Mouse (Mus musculus) right cerebral cortex, postnatal 10 days (tissue): ENCODE results near the gene Gas2l2.

Experiments
- DNase-seq, 2 experiments: peaks; one replicate each; pipeline ENCODE4 v3.0.0; 2021; ENCODE audit warnings: low spot score in 2 of 2

The Gas2l2 gene

DNA sequence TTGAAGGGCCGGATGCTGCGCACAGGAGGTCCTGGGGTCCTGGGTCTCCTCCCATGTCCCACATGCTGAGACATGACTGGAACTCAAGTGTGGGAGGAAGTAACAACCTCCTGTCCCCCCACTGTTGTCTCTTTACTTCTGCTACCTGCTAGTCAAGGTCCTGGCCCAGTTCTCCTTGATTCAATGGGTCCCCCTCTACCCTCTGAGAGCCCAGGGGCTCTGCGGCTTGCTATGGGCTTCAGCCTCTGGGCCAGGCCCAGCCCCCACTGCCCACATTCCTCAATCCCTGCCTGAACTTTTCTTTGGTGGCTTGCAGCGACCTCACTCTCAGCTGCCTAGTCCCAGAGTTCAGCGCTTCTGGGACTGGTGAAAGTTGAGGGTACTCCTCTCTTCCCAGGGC, at the start of gene Gas2l2:
Gene Gas2l2 (minus strand): TSS at position 101 of the 400 bp plus-strand sequence.
- DNase-seq, result no peak

DNA sequence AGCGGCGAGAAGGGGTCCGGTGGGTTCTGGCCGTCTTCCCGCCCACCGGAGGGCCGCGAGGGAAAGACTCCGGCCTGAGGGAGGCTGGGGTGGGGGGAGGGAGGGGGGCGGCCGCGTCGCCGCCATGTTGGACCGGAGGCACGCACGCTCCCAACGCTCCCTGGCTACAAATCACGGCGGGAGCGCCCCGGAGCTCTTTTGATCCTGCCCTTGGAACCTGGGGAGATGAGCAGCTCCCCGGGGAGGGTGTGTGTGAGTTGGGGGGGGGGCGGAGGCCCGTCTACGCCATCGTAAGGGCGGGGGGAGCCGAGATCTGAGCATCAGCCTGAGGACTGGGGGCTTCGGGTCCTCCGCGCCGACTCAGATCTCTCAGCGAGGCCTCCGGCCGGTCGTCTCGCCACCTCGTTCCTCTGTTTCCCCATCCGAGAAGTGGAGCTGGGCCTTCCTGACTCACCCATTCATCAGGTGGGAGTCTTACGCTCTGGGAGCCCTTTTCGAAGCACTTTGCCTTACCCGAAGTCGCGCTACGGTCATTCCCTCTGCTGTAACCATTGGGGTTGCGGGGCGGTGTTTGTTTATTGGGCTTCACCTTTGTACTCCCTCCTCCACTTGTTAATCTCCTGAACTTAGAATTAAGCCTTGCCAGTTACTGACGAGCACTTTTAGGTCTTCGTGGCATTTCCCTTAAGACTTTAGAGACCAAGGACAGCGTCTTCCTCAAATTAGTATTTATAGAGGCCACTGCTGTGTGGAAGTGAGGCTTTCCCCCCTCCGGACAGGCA, 44.2 kb upstream of the Gas2l2 start:
- DNase-seq, result no peak

DNA sequence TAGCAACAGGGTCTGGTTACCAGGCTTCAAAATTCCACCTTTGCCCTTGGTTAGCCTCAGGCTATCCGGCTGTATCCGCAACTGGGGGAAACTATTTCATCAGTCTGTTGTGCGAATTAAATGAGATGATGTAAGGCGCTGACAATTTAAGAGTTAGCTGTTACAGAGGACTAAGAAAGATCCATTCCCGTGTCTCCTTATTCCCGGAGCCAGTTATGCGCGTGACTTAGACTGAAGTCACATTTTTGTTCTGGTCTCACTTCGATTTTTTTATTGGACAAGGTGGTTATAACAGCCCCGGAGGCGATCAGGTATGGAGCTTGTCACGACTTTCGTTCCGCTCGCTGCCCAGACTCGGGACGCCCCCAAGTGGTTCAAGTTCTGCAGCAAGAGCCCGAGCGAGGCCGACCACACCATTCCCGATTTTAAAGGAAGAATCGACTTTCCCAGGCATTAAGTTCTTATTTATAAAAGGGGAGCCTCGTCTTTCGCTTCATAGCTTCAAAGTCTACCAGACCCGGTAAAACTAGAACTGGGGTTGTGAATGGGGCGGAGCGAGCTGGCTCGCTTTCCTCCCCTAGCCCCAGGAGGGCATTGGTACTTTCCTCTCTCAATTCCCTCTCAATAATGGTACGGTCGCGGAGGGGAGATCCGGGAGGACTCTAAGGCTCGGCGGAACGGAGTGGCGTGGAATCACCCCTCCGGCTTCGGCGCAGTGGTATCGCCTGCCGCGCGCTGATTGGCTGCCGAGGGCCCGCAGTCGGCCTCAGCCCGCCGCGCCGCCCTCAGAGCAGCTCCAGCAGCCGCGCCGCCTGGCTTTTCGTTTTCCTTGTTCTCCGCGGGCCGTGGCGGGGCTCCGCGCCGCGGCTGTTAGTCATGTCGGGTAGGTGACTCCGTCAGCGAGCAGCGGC, 43.3 kb upstream of the Gas2l2 start, which contains the start of gene Taf15:
Gene Taf15 (plus strand): TSS at position 763 of the 911 bp plus-strand sequence.
- peak; percentile 99 for DNase-seq

DNA sequence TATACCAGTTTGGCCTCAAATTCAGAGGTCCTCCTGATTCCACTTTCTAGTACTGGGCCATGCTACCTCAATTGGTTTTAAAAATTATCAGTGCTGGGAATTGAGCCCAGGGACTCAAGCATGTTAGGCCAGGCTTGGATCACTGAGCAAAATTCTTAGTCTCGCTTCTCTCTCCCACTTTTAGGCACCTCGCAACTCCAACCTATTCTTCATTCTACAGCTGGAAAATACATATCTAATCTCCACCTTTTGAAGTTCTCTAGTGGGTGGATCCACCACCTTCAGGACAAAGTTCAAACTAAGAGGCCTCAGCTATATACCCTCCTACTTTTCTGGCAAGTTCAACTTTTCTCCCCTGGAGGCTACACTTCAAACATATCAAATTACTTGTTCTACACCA, 42.5 kb upstream of the Gas2l2 start:
- peak in 1 of 2 experiments; percentile 18 for DNase-seq

DNA sequence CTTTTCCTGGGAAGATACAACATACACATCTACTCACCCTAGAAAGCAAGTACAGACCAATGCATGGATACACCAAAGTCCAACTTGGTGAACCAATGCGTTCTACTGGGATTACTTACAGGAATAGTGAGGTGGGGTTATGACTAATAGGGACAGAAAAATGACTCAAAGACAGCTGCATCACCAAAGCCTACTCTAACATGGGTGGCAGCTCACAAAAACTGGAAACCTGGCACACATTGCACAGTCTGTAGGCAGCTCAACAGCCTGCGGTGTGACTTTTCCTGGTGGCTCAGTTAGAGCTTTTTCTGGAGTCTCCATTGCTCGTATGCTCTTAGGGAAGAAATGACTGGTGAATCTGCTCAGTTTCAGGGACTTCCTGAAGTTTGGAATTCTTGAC, 39.5 kb upstream of the Gas2l2 start:
- DNase-seq, result peak in 1 of 2 experiments; percentile 7

DNA sequence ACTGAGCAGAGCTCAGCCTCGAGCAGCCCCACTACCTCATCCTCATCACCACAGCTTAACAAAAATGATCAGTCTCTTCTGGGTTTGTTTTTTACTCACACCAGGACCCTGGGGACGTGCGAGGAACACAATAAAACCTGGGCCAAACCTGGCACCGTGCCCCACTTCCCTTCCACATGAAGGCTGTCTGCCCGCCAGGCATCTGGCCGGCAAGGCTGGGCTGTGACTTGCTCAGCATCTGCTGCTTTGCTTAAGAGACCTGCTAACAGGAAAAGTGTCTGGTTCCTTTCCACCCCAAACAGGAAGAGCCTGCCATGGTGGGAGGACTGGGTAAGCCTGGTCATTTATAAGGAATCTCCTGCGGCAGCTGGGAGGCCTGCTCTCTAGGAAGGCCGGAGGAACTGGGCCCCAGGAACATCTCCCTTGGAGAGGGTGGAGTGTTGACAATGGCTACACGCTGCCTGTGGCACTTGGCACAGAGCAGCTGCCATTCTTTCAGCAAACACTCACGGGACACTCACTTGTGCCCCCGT, 37.9 kb upstream of the Gas2l2 start:
- peak; percentile 70 to 74 for DNase-seq

DNA sequence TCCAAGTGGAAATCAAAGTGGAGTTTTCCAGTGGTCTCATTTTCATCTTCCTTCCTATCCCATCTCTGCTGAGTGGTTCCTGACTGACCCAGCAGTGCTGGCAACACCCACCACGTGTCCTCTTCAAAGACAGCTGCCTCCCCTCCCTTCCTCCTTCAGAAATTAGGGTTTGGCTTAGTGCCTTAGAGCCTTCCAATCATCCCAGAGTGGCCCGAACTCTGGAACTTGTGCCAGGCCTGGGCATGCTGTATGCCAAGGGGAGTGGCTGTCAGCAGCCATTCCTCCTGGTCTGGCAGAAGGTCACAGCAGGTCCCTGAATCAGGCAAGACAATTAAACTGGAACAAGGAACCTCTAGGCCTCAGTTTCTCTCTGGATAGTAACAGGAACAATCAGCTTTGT, 36.7 kb upstream of the Gas2l2 start:
- DNase-seq, result peak; percentile 50 to 61

DNA sequence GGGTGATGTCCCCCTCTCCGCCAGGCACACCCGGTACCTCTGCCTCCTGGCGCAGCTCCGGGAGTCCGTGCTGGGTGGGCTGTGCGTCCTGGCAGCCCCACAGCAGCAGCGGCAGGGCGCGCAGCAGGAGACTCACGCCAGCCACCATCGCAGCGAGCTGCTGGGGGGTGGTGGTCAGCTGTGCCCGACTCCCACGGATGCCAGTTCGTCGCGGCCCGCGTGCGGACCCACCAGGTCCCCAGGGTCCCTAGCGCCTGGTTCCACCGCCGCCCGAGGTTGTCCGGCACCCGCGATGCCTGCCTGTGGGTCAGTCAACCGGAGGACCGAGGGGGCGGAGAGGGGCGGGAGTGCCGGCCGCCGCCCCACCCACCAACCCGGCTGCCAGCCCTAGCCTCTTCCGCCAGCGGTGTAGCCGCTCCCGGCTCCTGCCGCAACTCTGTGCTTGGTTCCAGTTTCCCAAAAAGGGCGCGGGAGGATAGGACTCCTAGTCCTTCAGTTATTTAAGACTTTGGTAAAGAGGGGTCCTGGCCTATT, 33.5 kb upstream of the Gas2l2 start, which contains the start of gene Mmp28:
Gene Mmp28 (minus strand): TSS at position 361 of the 534 bp plus-strand sequence.
- no peak for DNase-seq

DNA sequence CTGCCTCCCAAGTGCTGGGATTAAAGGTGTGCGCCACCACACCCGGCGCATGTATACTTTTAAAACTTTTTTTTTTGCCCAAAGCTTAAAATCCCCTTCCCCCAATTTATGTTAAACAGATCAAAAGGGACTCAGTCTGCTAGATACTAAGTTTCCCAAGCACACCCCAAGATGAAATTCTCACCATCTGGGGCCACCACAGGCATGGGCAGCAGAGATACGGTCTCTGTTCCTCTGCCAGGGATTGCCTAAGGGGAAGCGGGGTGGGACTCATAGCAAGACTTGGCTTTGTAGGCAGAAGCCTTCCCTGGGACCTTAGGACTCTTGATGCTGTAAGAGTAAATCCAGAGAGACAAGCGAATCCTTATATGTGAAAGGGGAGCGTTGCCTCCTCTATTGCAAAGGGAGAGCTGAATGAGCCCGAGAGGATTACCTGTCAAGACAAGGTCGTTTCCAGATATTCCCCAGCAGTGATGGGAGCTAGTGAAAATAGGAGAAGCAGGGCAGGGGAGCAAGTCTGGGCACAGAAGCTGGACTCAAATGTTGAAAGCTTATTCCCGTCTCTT, 32.3 kb upstream of the Gas2l2 start:
- no peak for DNase-seq

DNA sequence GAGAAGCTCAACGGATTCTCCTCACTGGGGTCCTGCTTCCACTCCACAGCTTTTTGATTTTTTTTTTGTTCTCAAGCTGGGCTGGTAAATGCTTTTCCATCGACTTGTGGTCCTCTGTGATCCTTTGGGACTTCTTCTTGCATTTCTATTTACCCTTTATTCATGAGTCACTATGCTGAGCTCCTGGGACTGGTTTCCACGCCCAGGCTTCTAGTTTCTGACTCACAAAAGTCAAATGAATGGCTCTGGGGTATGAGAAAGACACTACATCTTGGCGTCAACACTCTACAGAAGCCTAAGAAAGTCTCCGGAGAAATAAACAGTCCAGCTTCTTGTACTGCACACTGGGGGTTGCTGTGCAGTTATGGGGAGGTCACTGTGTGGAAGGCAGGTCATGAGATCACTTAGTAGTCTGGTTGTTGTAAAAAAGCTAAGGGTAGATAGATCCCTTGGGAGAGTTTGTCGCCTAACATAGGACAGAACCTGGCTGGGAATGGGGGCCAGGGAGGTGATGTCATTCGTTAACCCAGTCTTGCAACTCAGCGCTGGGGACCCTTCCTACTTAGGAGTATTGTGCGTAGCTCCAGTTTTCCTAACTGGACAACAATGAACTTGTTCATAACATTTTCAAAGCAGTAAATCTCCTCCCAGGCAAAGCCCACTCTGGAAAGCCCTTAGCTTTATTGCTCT, 28.8 kb upstream of the Gas2l2 start:
- no peak for DNase-seq

DNA sequence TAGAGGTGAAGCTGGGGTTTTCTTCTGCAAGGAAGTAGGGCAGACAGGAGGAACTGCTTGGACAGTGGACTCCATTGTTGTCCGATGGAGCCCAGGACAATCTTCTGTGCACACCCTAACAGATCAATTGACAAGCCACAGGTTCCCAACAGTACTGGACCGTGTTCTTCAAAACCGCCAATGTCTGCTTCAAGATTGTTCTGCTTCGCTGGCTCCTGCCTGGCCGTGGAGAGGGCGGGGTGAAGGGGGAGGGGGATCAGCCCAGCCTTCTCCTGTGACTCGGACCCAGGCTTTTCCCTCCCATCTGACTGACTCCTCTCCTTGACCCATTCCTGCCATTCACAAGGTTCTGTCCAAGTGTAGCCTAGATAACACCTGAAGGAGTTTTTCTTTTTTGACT, 28.0 kb upstream of the Gas2l2 start:
- DNase-seq, result no peak

DNA sequence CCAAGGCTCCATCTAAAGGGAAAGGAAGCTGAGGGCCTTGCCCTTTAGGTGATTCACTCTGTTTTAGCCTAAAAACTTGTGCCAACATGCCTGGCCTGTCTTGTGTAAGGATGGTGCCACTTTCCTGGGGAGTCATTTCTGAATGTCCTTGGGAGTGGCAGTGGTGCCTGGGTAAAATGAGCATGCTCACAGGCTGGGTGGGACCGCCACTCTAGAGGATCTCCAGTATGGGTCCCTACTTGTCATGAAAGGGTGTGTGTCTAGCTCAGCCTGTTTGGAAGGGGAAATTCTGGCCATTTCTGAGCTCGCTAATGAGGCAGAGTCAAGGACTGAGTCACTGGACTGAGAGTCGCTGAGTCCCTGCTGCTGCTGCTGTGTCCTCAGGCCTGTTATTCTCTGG, 26.4 kb upstream of the Gas2l2 start:
- no peak for DNase-seq

DNA sequence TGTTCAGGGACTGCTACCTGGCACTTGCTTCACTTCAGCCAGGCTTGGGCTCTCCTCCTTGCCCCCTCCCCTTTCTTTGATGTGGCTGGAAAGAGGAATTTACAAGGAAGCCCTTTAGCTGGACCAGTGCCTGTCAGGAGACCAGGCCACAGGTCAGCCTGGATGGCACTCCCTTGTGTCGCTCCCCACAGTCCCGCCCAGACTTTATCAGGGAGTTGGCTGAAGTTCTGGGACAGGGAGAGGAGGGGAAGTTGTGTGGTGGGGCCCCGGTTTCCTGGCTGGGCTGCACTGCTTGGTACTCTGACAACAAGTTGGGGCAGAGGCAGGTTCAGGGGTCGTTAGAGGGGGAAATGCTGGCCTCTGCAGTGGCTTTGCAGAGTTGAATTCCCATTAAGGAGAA, 25.3 kb upstream of the Gas2l2 start:
- no peak for DNase-seq

DNA sequence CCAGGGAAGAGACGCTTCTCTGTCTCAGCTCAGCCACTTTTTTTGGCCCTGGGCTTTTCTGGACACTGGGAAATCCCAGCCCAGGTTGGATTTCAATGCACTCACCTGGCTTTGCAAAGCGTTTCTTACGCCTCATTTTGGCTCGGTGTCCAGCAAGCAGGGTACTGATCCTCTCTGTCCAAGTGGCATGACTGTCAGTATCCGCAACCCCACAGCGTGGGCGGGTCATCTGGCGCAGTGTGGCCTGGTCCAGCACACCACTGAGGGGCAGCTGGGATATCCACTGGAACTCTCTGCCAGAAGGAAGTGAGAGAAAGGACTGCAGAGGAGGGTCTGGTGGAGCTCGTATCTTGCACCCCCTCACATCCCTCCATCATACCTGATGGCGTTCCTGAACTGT, 22.0 kb upstream of the Gas2l2 start:
- DNase-seq, result no peak

DNA sequence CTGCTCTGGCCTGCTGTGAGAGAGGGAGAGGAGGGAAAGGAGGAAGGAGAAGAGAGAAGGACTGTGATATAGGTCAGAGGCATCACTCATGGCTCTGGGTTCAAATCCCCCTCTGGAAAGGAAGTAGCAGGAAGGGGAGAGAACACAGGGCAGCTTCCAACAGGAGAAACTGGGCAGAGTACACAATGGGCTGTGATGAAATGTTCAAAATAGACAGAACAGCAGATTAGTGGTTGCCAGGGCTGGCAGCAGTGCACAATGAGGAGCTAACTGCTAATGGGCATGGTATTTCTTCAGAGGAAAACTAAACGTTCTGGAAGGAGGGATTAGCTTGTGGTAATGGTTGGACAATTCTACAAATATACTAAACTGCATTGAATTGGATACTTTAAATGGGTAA, 21.3 kb upstream of the Gas2l2 start:
- DNase-seq, result no peak

DNA sequence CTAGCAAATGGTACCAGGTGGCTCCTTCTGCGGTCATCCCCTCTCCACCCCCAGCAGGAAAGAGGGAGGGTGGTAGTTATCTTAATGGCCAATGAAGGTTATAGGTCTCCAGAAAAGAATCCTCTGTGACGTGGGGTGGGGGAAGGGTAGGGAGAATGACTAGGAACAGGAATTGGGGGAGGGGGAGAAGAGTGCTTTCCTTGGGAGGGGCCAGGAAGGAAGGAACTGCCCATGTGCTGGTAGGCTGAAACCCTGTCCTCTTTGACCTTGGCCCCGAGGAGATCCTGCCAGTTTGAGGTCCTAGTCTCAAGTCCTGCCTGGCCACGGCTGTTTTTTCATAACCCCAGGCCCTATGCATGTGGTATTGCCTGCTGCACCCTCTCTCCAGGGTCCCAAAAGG, 20.0 kb upstream of the Gas2l2 start:
- DNase-seq, result no peak

DNA sequence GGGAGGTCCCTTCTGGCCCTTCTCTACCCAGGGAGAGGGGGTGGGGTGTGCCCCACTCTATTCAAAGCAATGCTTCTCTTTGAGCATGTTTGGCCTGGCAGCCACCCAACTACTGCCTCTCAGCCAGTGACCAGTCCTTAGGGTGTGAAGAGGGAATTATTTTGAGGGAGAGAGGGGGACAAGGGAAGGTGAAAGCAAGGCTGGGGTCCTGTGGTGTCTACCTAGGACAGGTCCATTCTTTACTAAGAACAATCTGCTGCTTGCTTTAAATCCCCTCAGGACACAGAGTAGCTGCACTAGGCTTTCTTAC, 19.6 kb upstream of the Gas2l2 start:
- DNase-seq, result peak in 1 of 2 experiments; percentile 64

DNA sequence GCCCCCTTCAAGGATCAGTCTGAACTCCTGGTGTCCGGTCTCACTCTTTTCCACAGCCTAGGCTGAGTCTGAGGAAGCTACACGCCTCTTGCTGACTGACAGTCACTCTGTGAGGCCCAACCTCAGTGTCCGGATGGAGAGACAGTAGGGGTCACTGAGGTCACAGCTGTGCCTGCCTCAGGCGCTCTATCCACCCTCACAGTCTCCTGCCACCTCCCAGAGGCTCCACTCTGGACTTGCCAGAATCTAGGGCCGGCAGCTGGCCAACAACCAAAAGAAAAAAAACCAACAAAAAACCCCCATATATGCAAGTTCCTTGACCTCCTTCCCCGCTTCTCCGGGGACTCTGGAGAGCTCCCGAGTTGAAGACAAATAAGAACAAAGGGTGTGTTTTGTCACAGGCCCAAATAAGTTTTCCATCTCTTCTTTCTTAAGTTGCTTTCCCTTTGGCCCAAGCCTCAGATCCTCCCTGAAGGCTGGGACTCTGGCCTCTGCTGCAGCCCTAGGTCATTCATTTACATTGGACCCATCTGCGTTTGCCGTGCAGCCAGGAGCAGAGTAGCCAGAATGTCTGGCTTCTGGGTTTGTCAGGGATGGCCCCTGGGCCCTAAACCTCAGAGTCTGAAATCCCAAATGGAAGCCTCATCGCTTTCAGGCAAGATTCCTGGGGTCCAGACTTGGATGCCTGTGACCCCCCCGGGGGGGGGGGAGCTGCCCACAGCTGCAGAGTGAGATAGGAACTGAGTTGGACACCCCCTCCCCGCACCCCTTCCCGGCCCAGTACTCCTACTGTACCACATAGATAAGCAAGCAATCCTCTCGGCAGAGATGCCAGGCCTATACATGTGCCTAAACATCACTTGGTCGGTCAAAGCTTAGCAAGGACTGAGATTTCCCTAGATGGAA, 19.0 kb upstream of the Gas2l2 start:
- no peak for DNase-seq

DNA sequence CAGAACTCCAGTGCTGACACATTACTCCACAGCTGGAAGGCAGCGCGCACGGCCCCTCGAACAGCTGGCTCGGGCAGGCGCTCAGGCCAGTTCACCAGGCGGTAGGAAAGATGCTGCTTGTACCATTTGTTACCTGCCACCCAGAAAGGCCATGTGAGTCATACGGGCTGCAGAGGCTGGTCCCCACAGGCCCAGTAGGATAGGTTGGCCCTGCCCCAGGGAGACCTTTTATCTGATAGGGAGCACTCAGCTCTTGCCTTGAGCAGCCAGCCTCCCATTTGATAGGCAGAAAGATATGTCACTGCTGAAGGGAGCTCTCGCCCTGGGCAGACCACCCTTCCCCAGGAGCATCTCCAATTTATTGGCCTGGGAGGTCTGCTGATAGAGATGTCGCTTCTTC, 18.4 kb upstream of the Gas2l2 start:
- no peak for DNase-seq

DNA sequence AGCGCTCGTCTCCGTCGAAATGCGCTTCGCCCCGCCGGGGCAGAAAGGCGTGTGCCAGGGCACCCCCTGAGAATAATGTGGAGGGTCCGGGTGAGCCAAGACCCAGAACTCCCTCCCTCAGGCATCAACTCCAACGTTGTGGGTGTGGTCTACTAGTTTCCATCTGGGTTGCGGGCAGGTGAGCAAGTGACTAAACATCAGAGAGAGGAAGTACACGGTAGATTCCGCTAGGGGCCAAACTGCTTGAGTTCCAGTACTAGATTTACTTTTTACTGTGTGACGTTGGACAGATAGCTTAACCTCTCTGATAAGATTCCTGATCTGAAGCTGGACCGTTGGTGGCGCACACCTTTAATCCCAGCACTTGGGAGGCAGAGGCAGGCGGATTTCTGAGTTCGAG, 15.7 kb upstream of the Gas2l2 start:
- no peak for DNase-seq
